Mouse (Mus musculus): Measurements from ENCODE around the gene Bmp7. TPM values are rescaled to one million over a fixed set of nuclear protein-coding genes. Genes with fewer than 3 reads are reported as not detected.

Gene Bmp7
- total RNA-seq, 2 experiments from 2014 or later, result 33.4 to 55.2 TPM

DNA sequence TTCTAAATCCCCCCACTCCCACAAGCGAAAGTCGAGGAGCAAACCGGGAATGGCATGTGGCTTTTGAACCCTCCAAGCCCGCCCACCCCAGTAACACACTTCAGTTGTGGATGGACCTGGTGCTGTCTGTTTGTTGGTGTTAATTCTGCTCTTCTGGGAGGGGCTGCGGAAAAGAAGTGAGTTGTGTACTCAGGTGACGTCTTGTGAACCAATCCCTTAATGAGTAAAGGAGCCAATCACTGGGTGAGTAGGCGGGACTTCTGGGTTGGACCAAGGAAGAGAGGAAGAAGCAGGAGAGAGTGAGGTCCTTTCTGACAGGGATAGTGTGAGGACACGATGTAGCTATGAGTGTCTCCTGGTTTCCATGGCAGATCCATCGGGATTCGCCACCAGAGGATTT is 83.1 kb downstream of the Bmp7 start:
- no peak for DNase-seq (ENCODE audit: low spot score in 2 of 2)

DNA sequence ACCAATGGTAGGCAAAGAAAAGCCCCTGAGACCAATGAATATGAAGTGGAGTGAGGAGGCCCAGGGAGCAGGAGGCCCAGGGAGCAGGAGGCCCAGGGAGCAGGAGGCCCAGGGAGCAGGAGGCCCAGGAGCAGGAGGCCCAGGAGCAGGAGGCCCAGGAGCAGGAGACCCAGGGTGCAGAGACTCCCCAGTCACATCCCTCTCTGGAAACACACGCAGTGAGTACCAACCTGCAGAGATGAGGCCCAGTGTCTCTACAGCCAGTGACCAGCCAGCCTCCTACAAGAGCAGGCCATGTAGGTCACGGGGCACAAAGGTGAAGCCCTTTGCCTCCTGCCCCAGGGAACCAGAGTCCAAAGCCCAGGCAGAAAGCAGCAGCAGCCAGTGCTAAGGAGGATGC is 83.6 kb downstream of the Bmp7 start:
- DNase-seq (ENCODE audit: low spot score in 2 of 2), result no peak

DNA sequence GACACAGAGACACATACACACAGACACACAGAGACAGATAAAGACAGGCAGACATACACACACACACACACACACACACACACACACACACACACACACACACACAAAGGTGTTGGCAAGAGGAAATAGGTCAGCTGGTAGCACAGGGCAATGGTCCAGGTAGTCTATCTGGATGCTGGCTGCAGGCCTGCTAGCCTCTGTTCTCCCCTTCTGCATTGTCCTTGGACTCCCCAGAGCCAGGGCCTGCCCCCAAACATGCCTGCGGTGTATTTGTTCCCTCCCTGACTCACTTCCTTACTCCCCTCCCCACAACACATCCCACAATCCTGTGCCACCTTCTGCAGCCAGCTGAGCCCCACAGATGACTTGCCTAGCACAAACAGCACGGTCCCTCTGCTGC is 86.0 kb downstream of the Bmp7 start:
- DNase-seq (ENCODE audit: low spot score in 2 of 2), result no peak

DNA sequence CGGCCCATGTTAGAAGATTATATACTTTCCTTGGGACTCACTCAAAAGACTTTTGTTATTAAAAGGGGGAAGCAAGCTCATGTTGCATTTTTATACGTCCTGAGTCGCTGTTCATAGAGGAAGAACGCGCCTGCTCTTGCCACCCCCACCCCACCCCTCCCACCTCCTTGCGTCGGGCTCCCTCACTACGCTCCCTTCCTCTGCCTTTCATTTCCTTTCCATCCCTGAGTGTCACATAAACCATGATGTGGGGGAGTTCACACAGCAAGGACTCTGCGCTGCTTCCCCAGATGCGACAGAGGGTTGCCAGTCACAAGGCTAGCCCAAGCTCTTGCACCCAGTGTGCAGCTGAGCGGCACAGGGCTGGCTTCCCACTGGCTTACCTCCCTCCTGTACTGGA is 88.3 kb downstream of the Bmp7 start:
- DNase-seq (ENCODE audit: low spot score in 2 of 2), result no peak

DNA sequence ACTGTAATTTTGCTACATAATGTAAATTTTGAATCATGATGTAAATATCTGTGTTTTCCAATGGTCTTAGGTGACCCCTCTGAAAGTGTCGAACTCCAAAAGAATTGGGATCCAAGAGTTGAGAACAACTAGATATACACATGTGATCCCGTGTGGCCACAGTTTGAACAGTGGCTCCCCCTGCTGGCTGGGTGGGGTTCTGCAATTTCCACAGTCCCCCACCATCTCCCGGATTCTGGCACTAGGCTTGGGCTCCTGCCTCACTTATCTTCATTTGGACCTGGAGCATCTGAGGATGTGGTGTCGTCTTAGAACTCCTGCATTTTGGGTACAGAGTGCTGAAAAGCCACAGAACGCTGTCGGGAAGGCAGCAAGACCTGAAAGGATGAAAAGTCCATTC is 91.9 kb downstream of the Bmp7 start:
- peak; percentile 55 to 65 for DNase-seq (ENCODE audit: low spot score in 2 of 2)

DNA sequence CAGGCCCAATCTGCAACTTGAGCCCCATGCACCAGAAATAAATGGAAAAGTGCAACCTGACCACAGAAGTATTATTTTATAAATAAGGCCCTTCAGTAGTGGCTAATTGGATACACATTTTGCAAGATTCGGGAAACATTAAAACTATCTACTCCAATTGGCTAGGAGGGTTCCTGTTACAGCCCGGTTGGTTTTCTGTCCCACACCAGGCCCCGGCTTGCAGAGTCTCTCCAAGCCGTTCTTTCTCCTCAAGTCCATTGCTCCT is 93.9 kb downstream of the Bmp7 start:
- DNase-seq (ENCODE audit: low spot score in 2 of 2), result no peak

DNA sequence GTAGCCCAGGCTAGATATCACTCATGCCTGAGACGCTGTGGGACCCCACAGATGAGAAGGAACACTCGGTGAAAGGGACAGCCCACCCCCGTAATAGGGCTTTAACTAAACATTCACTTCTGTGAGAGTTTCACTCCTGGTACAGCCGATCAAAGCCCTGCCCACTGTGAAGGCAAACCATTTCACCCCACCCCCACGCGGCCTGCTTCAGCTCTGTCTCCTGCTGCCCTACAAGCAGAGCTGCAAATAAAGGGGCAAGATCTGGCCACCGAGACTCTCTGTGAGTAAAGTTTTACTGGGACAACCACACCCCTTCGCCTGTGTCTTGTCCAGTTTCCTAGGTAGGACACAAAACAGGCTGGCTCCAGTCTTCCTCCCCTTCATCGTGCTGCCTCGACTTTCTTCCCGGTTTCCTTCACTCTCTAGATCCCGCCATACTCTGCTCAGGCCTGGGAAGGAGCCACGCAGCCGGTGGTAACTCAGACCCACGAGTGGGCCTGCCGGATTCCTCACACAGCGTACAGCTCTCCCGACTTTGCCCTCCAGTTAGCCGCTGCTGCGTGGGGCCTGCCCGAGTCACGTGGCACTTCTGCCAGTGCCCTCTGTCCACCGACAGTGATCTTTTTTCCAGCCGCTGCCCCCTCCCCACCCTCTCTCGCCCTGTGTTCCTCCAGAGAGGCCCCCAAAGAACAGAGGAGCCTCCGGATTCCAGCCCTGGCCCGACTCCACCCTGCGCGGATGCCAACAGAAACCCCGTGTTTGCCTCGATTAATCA is 94.4 kb downstream of the Bmp7 start:
- no peak for DNase-seq (ENCODE audit: low spot score in 2 of 2)

DNA sequence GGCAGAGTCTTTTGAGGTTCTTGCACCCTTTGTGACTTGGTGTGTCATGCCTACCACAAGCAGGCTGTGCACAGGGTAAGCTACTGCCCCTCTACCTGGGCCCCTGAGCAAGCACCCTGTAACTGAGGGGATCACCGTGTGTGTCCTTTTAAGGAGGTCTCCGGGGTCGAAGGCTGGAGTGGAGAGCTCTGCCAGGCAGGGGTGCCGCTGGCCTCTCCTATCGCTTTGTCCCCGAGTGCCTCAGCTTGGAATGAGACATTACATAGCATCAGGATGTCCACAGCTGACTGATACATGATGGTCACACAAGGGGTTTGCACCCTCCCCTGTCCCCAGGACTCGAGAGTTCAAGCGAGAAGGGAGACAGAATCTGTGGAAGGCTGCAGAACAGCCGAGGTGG is 96.2 kb downstream of the Bmp7 start:
- no peak for DNase-seq (ENCODE audit: low spot score in 2 of 2)

DNA sequence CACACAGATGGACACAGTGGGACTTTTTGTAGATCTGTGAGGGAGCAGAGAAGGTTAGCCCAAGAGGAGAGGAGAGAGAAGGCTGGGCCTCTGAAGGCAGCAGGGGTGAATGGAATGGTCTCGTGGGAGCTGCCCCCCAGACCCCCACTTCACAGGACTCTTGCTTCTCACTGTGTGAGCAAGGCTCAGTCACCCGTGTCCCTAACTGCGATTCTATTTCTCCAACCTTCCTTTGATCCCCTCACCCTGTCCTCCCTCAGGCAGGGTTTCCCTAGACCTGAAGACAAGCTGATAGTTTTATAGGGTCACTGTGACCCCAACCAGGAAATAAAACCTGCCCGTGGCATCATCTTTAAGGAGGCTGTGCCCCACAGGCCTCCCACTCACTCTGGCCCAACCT is 97.8 kb downstream of the Bmp7 start:
- no peak for DNase-seq (ENCODE audit: low spot score in 2 of 2)

DNA sequence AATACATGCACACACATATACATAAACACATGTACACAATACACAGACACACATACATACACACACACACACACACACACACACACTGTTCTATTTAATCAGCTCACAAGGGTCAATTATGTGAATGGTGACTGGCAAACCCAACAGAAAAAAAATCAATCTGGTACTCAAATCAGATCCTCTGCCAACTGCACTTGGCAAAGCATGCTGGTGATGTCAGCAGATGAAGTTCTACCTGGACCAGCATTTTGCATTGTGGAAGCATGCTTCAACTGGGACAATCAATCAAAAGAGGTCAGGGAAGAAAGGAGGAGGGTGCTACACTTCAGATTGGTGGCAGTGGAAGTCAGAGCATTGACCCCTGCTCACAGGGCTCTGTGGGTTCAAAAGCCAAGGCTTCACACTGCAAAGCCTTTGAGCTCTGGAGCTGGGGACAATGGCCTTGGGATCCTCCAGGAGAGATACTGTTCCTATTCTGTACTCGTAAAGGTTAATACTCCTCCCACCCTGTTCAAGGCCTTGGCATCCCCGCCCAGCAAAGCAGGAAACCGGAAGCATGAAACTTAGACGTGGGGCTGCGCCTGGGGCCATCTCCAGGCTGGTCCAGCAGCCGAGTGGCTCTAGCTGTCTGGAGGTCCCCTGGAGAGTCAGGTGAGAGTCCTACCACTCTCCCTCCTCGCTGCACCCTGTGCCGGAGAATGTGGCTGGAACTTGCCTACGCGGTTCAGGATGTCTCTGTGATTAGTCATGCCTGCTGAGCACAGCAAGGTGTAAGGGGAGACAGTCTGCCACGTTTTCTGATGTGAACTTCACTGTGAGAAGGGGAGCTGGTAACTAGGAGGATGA is 99.0 kb downstream of the Bmp7 start:
- peak in 1 of 2 experiments; percentile 12 for DNase-seq (ENCODE audit: low spot score in 2 of 2)

DNA sequence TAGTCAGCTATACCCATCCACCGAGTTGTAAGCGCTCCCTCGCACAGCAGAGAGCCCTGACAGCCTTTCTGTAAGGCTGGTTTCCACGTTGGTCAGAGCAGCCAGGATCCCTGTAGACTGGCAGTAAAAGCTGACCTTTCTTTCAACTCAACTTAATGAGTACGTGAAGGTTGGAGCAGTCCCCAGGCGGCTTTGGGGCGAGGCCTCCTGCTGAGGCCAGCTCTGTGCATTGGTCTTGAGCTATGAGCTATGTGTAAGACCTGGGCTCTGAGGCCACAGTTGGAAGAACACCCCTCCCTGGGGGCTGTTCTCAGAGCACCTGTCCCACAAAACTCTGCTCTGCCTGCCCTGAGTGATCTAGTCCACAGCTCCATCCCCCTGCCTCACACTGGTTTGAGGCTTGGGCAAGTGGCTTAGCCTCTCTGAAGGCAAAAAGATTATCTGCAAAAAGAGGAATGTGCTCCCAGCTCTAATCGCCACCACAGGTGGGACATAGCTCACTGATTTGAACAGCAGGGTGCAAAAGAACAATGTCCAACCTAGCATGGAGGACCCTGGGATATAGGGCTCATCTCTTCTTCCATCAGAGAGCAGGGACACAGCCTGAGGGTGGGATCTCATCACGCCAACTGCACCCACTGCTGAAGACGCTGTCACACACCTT is 100.7 kb downstream of the Bmp7 start:
- no peak for DNase-seq (ENCODE audit: low spot score in 2 of 2)

DNA sequence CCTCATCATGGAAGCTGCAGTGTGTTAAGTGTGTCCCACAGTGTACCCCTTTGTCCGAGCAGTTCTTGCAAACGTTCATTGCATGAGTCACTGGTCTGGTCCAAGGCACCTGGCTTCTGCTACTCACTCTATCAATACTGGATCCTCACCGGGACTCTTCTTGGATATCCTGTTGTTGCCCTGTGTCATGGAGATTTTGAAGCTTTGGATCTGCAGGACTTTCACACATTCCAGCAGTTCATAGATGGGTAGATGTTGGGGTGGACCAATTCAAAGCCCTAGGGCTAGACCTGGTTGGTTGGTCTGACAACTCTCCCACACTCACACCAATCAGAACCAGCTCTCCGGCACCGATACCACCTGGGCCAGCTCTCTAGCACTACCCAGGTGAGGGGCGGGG is 103.6 kb downstream of the Bmp7 start:
- DNase-seq (ENCODE audit: low spot score in 2 of 2), result no peak

DNA sequence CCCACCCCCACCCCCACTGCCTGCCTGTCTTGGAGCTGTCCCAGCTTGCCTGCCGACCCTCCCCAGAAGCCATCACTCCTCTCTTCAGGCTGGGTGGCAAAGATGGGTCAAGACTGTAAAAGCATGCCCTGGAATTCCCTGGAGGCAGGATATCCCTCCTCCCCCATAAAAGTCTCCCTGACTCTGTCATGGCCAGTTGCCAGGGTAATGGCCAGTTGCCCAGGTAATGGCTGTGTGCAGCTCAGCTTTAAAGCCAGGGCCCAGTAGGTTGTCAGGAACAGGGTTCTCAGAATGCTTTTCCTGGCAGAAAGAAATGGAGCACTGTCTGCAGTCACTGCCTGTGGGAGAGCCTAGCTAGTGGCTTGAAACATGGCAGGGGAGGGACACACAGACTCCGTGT is 106.9 kb downstream of the Bmp7 start:
- peak in 1 of 2 experiments; percentile 10 for DNase-seq (ENCODE audit: low spot score in 2 of 2)

DNA sequence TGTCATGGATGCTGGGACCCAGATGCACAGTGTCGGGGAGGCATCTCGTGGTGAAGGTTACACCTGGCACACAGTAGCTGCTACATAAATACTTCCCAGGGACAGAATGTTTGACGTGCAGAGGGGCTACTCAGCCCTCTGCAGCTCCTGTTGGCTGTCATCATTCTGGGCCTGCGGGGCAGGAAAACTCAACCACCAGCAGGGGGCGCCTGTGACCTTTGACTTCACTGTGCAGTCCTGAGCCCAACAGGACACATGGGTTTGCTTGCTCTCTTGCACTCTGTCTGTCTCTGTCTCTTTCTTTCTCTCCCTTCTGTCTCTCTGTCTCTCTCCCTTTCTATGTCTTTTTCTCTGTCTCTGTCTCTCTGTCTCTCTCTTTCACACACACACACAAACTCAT is 108.4 kb downstream of the Bmp7 start:
- DNase-seq (ENCODE audit: low spot score in 2 of 2), result peak; percentile 80 to 84

DNA sequence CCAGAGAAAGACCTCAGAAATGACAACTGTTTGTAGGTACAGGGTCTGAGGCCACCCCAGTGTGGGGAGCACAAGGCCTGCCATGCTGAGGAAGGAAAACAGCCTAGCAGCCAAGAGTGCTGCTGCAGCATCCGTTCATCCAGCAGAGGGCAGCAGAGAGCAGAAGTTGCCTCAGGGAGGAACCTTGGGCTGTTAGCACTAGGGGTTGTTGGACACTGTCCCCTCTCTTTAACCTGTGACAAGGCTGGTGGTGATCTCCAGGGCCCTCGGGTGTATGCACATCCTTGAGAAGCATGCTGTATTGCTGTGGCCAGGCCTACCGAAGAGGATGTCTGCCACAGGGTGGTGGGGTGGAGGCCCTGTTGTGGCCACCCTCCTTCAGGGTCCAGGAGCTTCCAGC is 109.0 kb downstream of the Bmp7 start:
- peak; percentile 92 to 93 for DNase-seq (ENCODE audit: low spot score in 2 of 2)

DNA sequence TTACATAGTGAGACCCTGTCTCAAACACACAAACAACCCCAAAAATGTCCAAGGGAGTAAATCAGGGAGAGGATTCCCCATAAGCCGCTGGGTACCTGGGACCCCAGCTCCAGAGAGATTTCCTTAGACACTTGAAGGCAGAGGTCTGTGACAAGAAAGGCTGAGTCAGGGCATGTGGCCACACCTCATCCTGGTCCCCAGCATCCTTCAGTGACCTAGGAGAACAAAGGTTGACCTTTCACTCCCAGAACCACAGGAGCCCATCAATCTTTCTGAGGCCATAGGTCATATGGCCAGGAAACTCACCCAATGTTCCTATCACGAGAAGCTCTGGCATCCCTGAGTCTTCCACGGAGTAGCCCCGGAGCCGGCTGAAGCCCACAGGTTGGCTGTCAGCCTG is 111.9 kb downstream of the Bmp7 start:
- no peak for DNase-seq (ENCODE audit: low spot score in 2 of 2)

DNA sequence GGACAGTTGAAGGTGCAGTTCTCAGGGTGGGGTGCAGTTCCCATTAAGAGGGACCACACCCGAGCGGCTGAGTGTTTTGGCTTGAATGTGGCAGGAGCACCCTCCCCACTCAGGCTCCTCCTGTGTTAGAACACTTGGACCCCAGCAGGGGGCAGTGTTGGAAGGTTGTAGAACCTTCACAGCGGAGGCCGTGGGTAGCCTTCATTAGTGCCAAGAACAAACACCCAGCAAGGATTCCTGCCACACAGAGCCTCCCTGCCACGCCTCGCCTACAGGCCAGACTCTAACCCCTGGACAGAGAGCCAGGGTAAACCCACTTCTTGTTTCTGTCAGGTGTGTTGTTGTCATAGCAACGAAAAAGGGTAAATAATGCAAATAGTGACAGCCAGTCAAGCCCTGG is 112.6 kb downstream of the Bmp7 start:
- DNase-seq (ENCODE audit: low spot score in 2 of 2), result peak; percentile 12 to 34

DNA sequence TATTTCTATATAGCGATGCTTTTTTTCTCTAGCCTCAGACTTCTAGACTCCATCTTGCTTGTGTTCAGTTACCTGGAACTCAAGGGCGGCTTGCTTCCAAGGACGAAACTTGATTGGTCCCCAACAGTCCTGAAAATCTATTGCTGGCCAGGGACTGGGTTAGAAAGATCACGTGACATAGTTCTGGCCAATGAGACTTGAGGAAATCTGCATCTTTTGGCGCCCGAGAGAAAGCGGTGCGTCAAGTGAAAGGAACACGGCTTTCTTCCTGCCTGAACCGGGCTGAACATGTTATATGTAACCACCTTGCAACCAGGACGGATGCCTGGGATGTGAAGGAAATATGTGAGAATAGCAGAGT is 114.4 kb downstream of the Bmp7 start:
- DNase-seq (ENCODE audit: low spot score in 2 of 2), result no peak

DNA sequence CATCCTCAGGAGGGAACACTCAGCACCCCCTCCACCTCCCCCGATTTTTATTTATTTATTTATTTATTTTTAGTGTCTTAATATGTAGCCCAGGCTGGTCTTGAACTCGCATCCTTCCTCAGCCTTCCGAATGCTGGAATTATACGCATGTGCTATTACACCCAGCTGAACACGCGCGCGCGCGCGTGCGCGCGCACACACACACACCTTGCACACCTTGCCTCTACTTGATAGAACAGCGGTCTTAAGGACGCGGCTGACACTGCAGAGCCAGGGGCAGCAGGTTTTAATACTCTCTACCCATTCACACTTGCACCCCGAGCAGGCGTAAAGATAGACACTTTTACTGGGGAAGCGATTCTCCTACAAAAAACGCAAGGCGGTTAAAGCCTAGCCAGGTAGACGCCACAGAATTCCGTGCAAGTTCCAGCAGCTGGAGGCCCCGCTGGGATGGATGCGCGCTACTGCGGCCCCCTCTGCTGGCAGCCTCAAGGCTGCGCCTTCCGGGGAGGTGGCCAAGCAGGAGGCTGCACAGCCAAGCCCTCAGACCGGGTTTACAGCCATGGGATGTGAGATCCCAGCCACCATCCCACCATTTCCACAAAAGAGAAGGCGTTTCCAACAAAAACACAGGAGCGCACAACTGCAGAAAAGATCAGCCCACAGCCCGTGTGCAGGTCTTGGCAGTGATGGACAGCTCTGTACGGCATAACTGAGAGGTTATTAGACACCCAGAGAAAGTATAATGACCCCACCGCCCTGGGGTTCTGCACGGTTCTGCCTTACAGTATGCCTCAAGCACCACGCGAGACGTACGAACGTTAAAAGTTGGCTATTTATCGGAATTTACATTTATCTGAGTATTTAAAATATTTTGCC is 115.0 kb downstream of the Bmp7 start:
- DNase-seq (ENCODE audit: low spot score in 2 of 2), result peak; percentile 13 to 36

DNA sequence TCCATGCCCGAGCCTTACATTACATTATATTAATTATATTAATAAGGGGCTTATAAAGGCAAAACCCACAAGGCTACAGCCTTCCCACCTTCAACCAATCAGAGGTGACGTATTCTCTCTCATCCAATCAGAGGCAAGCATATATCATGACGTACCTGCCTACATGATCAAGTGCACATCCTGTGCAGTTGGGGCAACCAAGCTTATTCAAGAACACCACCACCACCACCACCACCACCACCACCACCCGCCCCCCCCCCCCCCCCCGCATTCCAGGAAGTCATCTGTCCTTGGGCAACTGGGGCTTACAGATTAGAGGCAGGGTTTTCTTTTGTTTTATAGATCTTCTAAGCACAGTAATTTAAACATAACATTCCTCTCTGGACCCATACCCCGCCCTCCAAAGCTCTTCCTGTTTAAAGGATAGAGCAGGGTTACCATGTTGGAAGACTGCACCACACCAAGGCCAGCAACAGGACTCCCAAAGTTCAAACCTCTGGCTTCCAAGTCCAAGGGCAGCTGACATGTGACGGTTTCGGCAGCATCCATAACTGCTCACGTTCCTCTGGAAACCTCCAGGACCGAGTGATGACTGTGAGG is 121.4 kb downstream of the Bmp7 start:
- DNase-seq (ENCODE audit: low spot score in 2 of 2), result no peak
